Mouse (Mus musculus): ENCODE measurements around the gene Gm3336.

DNA sequence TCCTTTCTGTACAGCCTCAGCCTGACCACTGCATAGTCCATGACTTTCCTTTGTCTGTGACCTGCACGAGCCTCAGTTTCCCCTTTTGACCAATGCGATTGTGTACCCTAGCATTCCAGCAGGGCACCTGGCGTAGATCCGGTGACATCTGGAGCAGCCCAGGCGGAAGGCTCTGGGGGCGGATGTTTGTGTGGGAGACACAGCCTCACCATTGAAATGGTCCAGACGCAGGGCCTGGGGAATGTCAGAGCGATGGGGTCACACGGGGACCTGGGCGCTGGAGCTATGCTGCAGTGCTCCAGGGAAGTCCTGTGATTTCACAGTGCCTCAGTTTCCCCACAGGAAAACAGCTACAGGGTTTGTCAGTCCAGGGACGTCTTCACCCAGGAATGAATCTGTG is 23.8 kb downstream of the Gm3336 start:
- no peak for TF ChIP-seq CTCF (IDR thresholded peaks at IDR 0.05)
- TF ChIP-seq EP300 (IDR thresholded peaks at IDR 0.05), result no peak
